Mouse (Mus musculus) erythroid progenitor cell, adult 5-6 weeks (primary cell): ENCODE results near the gene Poln. TPM values are rescaled to one million over a fixed set of nuclear protein-coding genes. Genes with fewer than 3 reads are reported as not detected.

Source experiments
- ATAC-seq: replicated peaks from 2 replicates; pipeline ENCODE4 v1.8.0; 2016; ENCODE audit warnings: moderate number of reproducible peaks, mild to moderate bottlenecking, moderate TSS enrichment, inconsistent platforms; ENCODE audit not compliant: poor library complexity, low FRiP score, severe bottlenecking
- total RNA-seq, 2 experiments: library from RNA; stranded (forward) in 1 of 2; stranded (reverse) in 1 of 2; fragments of 150-400 nt in 1 of 2; fragments of 186-747, 209-891 nt in 1 of 2; gene quantifications; 2 replicates each; pipeline versions ENCODE4 v1.2.3 to v1.2.4; 2015 to 2017; ENCODE audit warnings: low replicate concordance in 2 of 2

Gene Poln
- total RNA-seq (2015; ENCODE audit: low replicate concordance) (1.1 and 4.2 TPM in 2 replicates), total RNA-seq (2017; ENCODE audit: low replicate concordance) (1.7 and 7.3 TPM in 2 replicates)

- peak; percentile 97 for ATAC-seq
Observed at GRCm38 (mm10) chr5:34168950-34169891, at the start of gene Poln, which contains the start of gene Haus3. Gene Poln, minus strand, starts transcription at chr5:34169448. Gene Haus3, minus strand, starts transcription at chr5:34169527.

GRCm38 (mm10) chr5:34218672-34219071 lies 49.4 kb upstream of the Poln start:
- ATAC-seq, result no peak

- ATAC-seq, result no peak
Observed at GRCm38 (mm10) chr5:34217756-34218155, 48.5 kb upstream of the Poln start.

GRCm38 (mm10) chr5:34216025-34216424 lies 46.8 kb upstream of the Poln start:
- ATAC-seq, result no peak

- ATAC-seq, result no peak
Observed at GRCm38 (mm10) chr5:34213659-34214058, 44.4 kb upstream of the Poln start.

GRCm38 (mm10) chr5:34210279-34210678 lies 41.0 kb upstream of the Poln start:
- peak; percentile 90 for ATAC-seq

- no peak for ATAC-seq
Observed at GRCm38 (mm10) chr5:34207503-34207902, 38.3 kb upstream of the Poln start.

- no peak for ATAC-seq
Observed at GRCm38 (mm10) chr5:34205788-34206187, 36.5 kb upstream of the Poln start.

- no peak for ATAC-seq
Observed at GRCm38 (mm10) chr5:34204911-34205310, 35.7 kb upstream of the Poln start.

GRCm38 (mm10) chr5:34202006-34202405 lies 32.8 kb upstream of the Poln start:
- no peak for ATAC-seq

- no peak for ATAC-seq
Observed at GRCm38 (mm10) chr5:34201396-34201795, 32.1 kb upstream of the Poln start.

- no peak for ATAC-seq
Observed at GRCm38 (mm10) chr5:34198615-34199014, 29.4 kb upstream of the Poln start.

GRCm38 (mm10) chr5:34197243-34197642 lies 28.0 kb upstream of the Poln start:
- no peak for ATAC-seq

GRCm38 (mm10) chr5:34196423-34196822 lies 27.2 kb upstream of the Poln start:
- no peak for ATAC-seq

GRCm38 (mm10) chr5:34195786-34196185 lies 26.5 kb upstream of the Poln start:
- ATAC-seq, result no peak

GRCm38 (mm10) chr5:34194975-34195662 lies 25.9 kb upstream of the Poln start:
- ATAC-seq, result no peak

- no peak for ATAC-seq
Observed at GRCm38 (mm10) chr5:34194426-34194825, 25.2 kb upstream of the Poln start.

GRCm38 (mm10) chr5:34191843-34192242 lies 22.6 kb upstream of the Poln start:
- no peak for ATAC-seq

GRCm38 (mm10) chr5:34191021-34191420 lies 21.8 kb upstream of the Poln start:
- no peak for ATAC-seq

- ATAC-seq, result no peak
Observed at GRCm38 (mm10) chr5:34189521-34189920, 20.3 kb upstream of the Poln start.

GRCm38 (mm10) chr5:34188856-34189255 lies 19.6 kb upstream of the Poln start:
- ATAC-seq, result no peak
